Comparison of ENCODE assay signal across 8 mouse cellular contexts in the genomic region with DNA sequence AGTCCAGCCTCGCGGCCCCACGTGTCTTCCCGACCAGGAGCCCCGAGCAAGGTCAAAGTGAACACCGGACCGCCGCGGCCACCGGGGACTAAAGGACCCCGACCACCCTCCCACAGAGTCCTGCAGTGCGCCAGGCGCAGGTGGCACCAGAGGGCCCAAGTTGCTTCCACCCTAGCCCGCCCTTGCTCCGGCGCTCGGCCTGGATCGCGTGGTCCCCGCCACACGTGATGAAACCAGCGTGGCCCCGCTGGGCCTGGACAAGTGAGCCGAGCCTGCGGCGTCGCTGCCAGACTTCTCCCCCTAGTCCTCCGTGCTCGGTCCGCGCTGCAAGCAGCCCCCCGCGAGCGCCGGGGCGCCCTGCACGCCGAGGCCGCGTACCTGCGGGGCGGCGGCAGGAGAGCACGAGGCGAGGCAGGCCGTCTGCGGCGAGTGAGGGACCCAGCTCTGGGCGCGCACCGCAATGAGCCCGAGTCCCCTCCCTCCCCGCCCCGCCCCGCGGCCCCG. TPM values are rescaled to one million over a fixed set of nuclear protein-coding genes. Genes with fewer than 3 reads are reported as not detected.
A peak's percentile ranks its signal among the peaks of the same experiment; 100 is the strongest.
DNase-seq lines count a peak whose midpoint lies in the region; ATAC-seq and TF ChIP-seq lines count a peak whose summit lies in the region.

No protein-coding gene starts in this region.

- peak overlapping the region; percentile 100 for H3K9ac ChIP-seq in liver, adult 2 months (ENCODE audit: low read depth, low read length)
- H3K9ac ChIP-seq in forebrain, embryonic 12.5 days, result peak overlapping the region; percentile 93
- peak overlapping the region; percentile 95 for H3K9ac ChIP-seq in hindbrain, embryonic 11.5 days (ENCODE audit: low read depth, low read length)
- peak overlapping the region; percentile 93 for H3K9ac ChIP-seq in liver, embryonic 15.5 days

- no peak for TF ChIP-seq CTCF in liver, adult 2 months (IDR thresholded peaks at IDR 0.05; ENCODE audit: low read depth, low read length)
- TF ChIP-seq CTCF in bone marrow, adult 2 months (IDR thresholded peaks at IDR 0.05; ENCODE audit: control insufficient read depth, insufficient read depth, low read length), result no peak
- no peak for TF ChIP-seq CTCF in small intestine, adult 2 months (IDR thresholded peaks at IDR 0.05; ENCODE audit: extremely low read depth, insufficient read length, insufficient replicate concordance, low read depth, low read length)

- H3K9me3 ChIP-seq in forebrain, embryonic 12.5 days, result no peaks in the 10 kb centered on the region
- H3K9me3 ChIP-seq in hindbrain, embryonic 11.5 days (ENCODE audit: control insufficient read depth, low read length), result no peaks in the 10 kb centered on the region
- no peaks in the 10 kb centered on the region for H3K9me3 ChIP-seq in liver, embryonic 15.5 days (replicated peaks)

- no peak; the same call in none of the 2 replicates for ATAC-seq in forebrain, embryonic 12.5 days (ENCODE audit: low FRiP score)
- ATAC-seq in hindbrain, embryonic 11.5 days (ENCODE audit: low FRiP score), result peak; percentile 57
- peak; percentile 35 for ATAC-seq in liver, embryonic 15.5 days (ENCODE audit: insufficient read depth)

- TF ChIP-seq POLR2A in liver, adult 2 months (IDR thresholded peaks at IDR 0.05; ENCODE audit: extremely low read depth, insufficient read depth, low read length), result peak; percentile 89
- TF ChIP-seq POLR2A in bone marrow, adult 2 months (IDR thresholded peaks at IDR 0.05; ENCODE audit: borderline replicate concordance, control insufficient read depth, low read depth, low read length), result peak; percentile 59; the same call in 1 of the 2 replicates
- peak; percentile 73 for TF ChIP-seq POLR2A in small intestine, adult 2 months (IDR thresholded peaks at IDR 0.05; ENCODE audit: low read depth, low read length)

- peak overlapping the region; percentile 99 for H3K4me3 ChIP-seq in liver, adult 2 months (ENCODE audit: insufficient read depth, low read depth, low read length)
- peak overlapping the region; percentile 99 for H3K4me3 ChIP-seq in bone marrow, adult 2 months (replicated peaks; ENCODE audit: control insufficient read depth, low read depth, low read length)
- peak overlapping the region; percentile 89 for H3K4me3 ChIP-seq in forebrain, embryonic 12.5 days (replicated peaks)
- peak overlapping the region; percentile 91 for H3K4me3 ChIP-seq in hindbrain, embryonic 11.5 days (ENCODE audit: low read depth, low read length)
- peak overlapping the region; percentile 93 for H3K4me3 ChIP-seq in liver, embryonic 15.5 days (replicated peaks)
- peak overlapping the region; percentile 83 for H3K4me3 ChIP-seq in small intestine, adult 2 months (ENCODE audit: low read depth, low read length)

- WGBS in liver, adult 2 months, result under 1% methylated on average over 50 of the region's 57 CpGs
- under 1% methylated on average over 54 of the region's 57 CpGs for WGBS in bone marrow, adult 2 months
- WGBS in forebrain, embryonic 12.5 days, result under 1% methylated on average over 51 of the region's 57 CpGs
- under 1% methylated on average over 46 of the region's 57 CpGs for WGBS in hindbrain, embryonic 11.5 days
- under 1% methylated on average over 51 of the region's 57 CpGs for WGBS in liver, embryonic 15.5 days (ENCODE audit: insufficient replicate concordance)
- 1% methylated on average over 51 of the region's 57 CpGs for whole genome bisulfite sequencing in small intestine, adult 2 months

- H3K4me2 ChIP-seq in forebrain, embryonic 12.5 days, result peak overlapping the region; percentile 86
- H3K4me2 ChIP-seq in hindbrain, embryonic 11.5 days (replicated peaks; ENCODE audit: low read depth, low read length), result peak overlapping the region; percentile 77
- H3K4me2 ChIP-seq in liver, embryonic 15.5 days, result peak overlapping the region; percentile 99

- H3K79me2 ChIP-seq in liver, adult 2 months (ENCODE audit: control insufficient read depth, insufficient read depth, low read length), result peaks cover 21% of the 10 kb centered on the region; the same call in 1 of the 2 replicates

- no peaks in the 10 kb centered on the region for H3K27me3 ChIP-seq in liver, adult 2 months (ENCODE audit: control insufficient read depth, insufficient read depth, low read length)
- no peaks in the 10 kb centered on the region for H3K27me3 ChIP-seq in forebrain, embryonic 12.5 days
- H3K27me3 ChIP-seq in hindbrain, embryonic 11.5 days (ENCODE audit: control insufficient read depth, insufficient read depth, low read length), result no peaks in the 10 kb centered on the region
- H3K27me3 ChIP-seq in liver, embryonic 15.5 days, result no peaks in the 10 kb centered on the region
- no peaks in the 10 kb centered on the region for H3K27me3 ChIP-seq in small intestine, adult 2 months (ENCODE audit: control insufficient read depth, insufficient read depth, low read length)

- peaks cover 18% of the 10 kb centered on the region for H3K4me1 ChIP-seq in liver, adult 2 months (ENCODE audit: control insufficient read depth, insufficient read depth, low read length)
- no peaks in the 10 kb centered on the region; the same call in 1 of the 2 replicates for H3K4me1 ChIP-seq in bone marrow, adult 2 months (ENCODE audit: control insufficient read depth, insufficient read depth, low read length)
- H3K4me1 ChIP-seq in forebrain, embryonic 12.5 days, result peaks cover 49% of the 10 kb centered on the region
- H3K4me1 ChIP-seq in hindbrain, embryonic 11.5 days (replicated peaks; ENCODE audit: control insufficient read depth, insufficient read depth, low read length), result 0 out of 2 replicates have a peak, but pooled peaks cover 2% of the 10 kb centered on the region
- peaks cover 67% of the 10 kb centered on the region for H3K4me1 ChIP-seq in liver, embryonic 15.5 days (replicated peaks)
- H3K4me1 ChIP-seq in small intestine, adult 2 months (ENCODE audit: control insufficient read depth, insufficient read depth, insufficient read length, low read length), result no peaks in the 10 kb centered on the region

- peak overlapping the region; percentile 100 for H3K27ac ChIP-seq in liver, adult 2 months (replicated peaks; ENCODE audit: insufficient read depth, low read depth, low read length)
- peak overlapping the region; percentile 97 for H3K27ac ChIP-seq in bone marrow, adult 2 months (ENCODE audit: control insufficient read depth, insufficient read depth, low read depth, low read length, poor library complexity)
- H3K27ac ChIP-seq in forebrain, embryonic 12.5 days, result peak overlapping the region; percentile 96
- H3K27ac ChIP-seq in hindbrain, embryonic 11.5 days (ENCODE audit: low read depth, low read length), result peak overlapping the region; percentile 96
- H3K27ac ChIP-seq in liver, embryonic 15.5 days (replicated peaks), result peak overlapping the region; percentile 95
- peak overlapping the region; percentile 76 for H3K27ac ChIP-seq in small intestine, adult 2 months (ENCODE audit: insufficient read depth, low read depth, low read length)

- peaks cover 46% of the 10 kb centered on the region for H3K36me3 ChIP-seq in liver, adult 2 months (ENCODE audit: control insufficient read depth, insufficient read depth, low read length)
- H3K36me3 ChIP-seq in forebrain, embryonic 12.5 days (replicated peaks), result peaks cover 40% of the 10 kb centered on the region
- H3K36me3 ChIP-seq in hindbrain, embryonic 11.5 days (ENCODE audit: control insufficient read depth, insufficient read depth, low read length), result peaks cover 9% of the 10 kb centered on the region; the same call in 1 of the 2 replicates
- H3K36me3 ChIP-seq in liver, embryonic 15.5 days (replicated peaks), result peaks cover 46% of the 10 kb centered on the region
- peaks cover 26% of the 10 kb centered on the region for H3K36me3 ChIP-seq in small intestine, adult 2 months (ENCODE audit: control insufficient read depth, insufficient read depth, low read length)

- DNase-seq in liver, adult 2 months (ENCODE audit: extremely low read depth, low read depth, low spot score), result no peak
- no peak for DNase-seq in liver
- no peak for DNase-seq in hindbrain, embryonic 11.5 days (ENCODE audit: low spot score)
- DNase-seq in yolk sac, embryonic 10.5 days (ENCODE audit: low spot score), result no peak

RNA-seq across cellular contexts. Expression of a gene that starts 0.5 kb away (rescaled TPM):
- total RNA-seq in liver, adult 2 months (2014; rRNA removed), result 194 and 259 TPM in 2 replicates
- polyA plus RNA-seq in liver, adult 2 months (2012; rRNA removed), result 29.5 and 41.5 TPM in 2 replicates
- polyA plus RNA-seq in bone marrow, adult 2 months (2011; ENCODE audit: insufficient read depth, insufficient read length, low replicate concordance, missing spikeins), result 116 and 218 TPM in 2 replicates
- 423 and 430 TPM in 2 replicates for polyA plus RNA-seq in forebrain, embryonic 12.5 days (2016; fragmentation: Nextera tagmentation; extraction: Ambion mirVana)
- polyA plus RNA-seq in hindbrain, embryonic 11.5 days (2014; fragmentation: Nextera tagmentation; extraction: Ambion mirVana), result 421 and 434 TPM in 2 replicates
- 233 and 311 TPM in 2 replicates for polyA plus RNA-seq in liver, embryonic 15.5 days (2015; fragmentation: Nextera tagmentation; extraction: Ambion mirVana)
- 6.8 and 10.7 TPM in 2 replicates for polyA plus RNA-seq in small intestine, adult 2 months (2012; rRNA removed)

RNA-seq across cellular contexts. Expression of a gene that starts 0.6 kb away (rescaled TPM):
- 262 and 301 TPM in 2 replicates for total RNA-seq in liver, adult 2 months (2014; rRNA removed)
- polyA plus RNA-seq in liver, adult 2 months (2012; rRNA removed), result 52.3 and 59.2 TPM in 2 replicates
- 92.8 and 131 TPM in 2 replicates for polyA plus RNA-seq in bone marrow, adult 2 months (2011; ENCODE audit: insufficient read depth, insufficient read length, low replicate concordance, missing spikeins)
- 398 and 406 TPM in 2 replicates for polyA plus RNA-seq in forebrain, embryonic 12.5 days (2016; fragmentation: Nextera tagmentation; extraction: Ambion mirVana)
- 354 and 387 TPM in 2 replicates for polyA plus RNA-seq in hindbrain, embryonic 11.5 days (2014; fragmentation: Nextera tagmentation; extraction: Ambion mirVana)
- 245 and 256 TPM in 2 replicates for polyA plus RNA-seq in liver, embryonic 15.5 days (2015; fragmentation: Nextera tagmentation; extraction: Ambion mirVana)
- 3.5 and 6.1 TPM in 2 replicates for polyA plus RNA-seq in small intestine, adult 2 months (2012; rRNA removed)

RNA-seq across cellular contexts. Expression of a gene that starts 34.9 kb away (rescaled TPM):
- 43.4 and 63.2 TPM in 2 replicates for total RNA-seq in liver, adult 2 months (2014; rRNA removed)
- 6.3 and 7.8 TPM in 2 replicates for polyA plus RNA-seq in liver, adult 2 months (2012; rRNA removed)
- polyA plus RNA-seq in bone marrow, adult 2 months (2011; ENCODE audit: insufficient read depth, insufficient read length, low replicate concordance, missing spikeins), result 4.1 and 9.9 TPM in 2 replicates
- polyA plus RNA-seq in forebrain, embryonic 12.5 days (2016; fragmentation: Nextera tagmentation; extraction: Ambion mirVana), result 31.0 and 31.3 TPM in 2 replicates
- 36.2 and 41.4 TPM in 2 replicates for polyA plus RNA-seq in hindbrain, embryonic 11.5 days (2014; fragmentation: Nextera tagmentation; extraction: Ambion mirVana)
- polyA plus RNA-seq in liver, embryonic 15.5 days (2015; fragmentation: Nextera tagmentation; extraction: Ambion mirVana), result 13.0 and 13.3 TPM in 2 replicates
- 2.7 and 6.6 TPM in 2 replicates for polyA plus RNA-seq in small intestine, adult 2 months (2012; rRNA removed)

RNA-seq across cellular contexts. Expression of a gene that starts 43.6 kb away (rescaled TPM):
- 25.7 and 27.8 TPM in 2 replicates for total RNA-seq in liver, adult 2 months (2014; rRNA removed)
- 5.6 and 6.1 TPM in 2 replicates for polyA plus RNA-seq in liver, adult 2 months (2012; rRNA removed)
- 15.2 and 20.8 TPM in 2 replicates for polyA plus RNA-seq in bone marrow, adult 2 months (2011; ENCODE audit: insufficient read depth, insufficient read length, low replicate concordance, missing spikeins)
- 148 and 157 TPM in 2 replicates for polyA plus RNA-seq in forebrain, embryonic 12.5 days (2016; fragmentation: Nextera tagmentation; extraction: Ambion mirVana)
- 176 and 183 TPM in 2 replicates for polyA plus RNA-seq in hindbrain, embryonic 11.5 days (2014; fragmentation: Nextera tagmentation; extraction: Ambion mirVana)
- polyA plus RNA-seq in liver, embryonic 15.5 days (2015; fragmentation: Nextera tagmentation; extraction: Ambion mirVana), result 37.6 and 38.2 TPM in 2 replicates
- 1.6 and 2.8 TPM in 2 replicates for polyA plus RNA-seq in small intestine, adult 2 months (2012; rRNA removed)
